Mouse (Mus musculus) stomach, embryonic 14.5 days (tissue): ENCODE results near the gene Abhd2. TPM values are rescaled to one million over a fixed set of nuclear protein-coding genes. Genes with fewer than 3 reads are reported as not detected.

Experiments
- ATAC-seq: fragments of 200-750 bp; cut with Nextera tagmentation; 2 replicates; pipeline ENCODE4 v1.8.0; 2017; ENCODE audit warnings: low read depth, moderate TSS enrichment; ENCODE audit not compliant: insufficient number of reproducible peaks, insufficient read depth, low FRiP score
- H3K27ac ChIP-seq: fragments of 300-500 bp; sonication (generic); 2 replicates; pipeline ENCODE4 v1.5.1; 2014; ENCODE audit warnings: mild to moderate bottlenecking, low read length, moderate library complexity, mixed read lengths
- H3K27me3 ChIP-seq: fragments of 300-500 bp; sonication (generic); 2 replicates; pipeline ENCODE4 v1.6.1; 2014; ENCODE audit warnings: low read length, control low read depth, mixed read lengths; ENCODE audit not compliant: control insufficient read depth, insufficient read depth
- H3K36me3 ChIP-seq: fragments of 300-500 bp; sonication (generic); 2 replicates; pipeline ENCODE4 v1.6.1; 2014; ENCODE audit warnings: mild to moderate bottlenecking, control low read depth, low read length, moderate library complexity, mixed read lengths; ENCODE audit not compliant: control insufficient read depth, insufficient read depth
- H3K4me1 ChIP-seq: fragments of 300-500 bp; sonication (generic); 2 replicates; pipeline ENCODE4 v1.6.1; 2014; ENCODE audit warnings: low read length, control low read depth, mixed read lengths; ENCODE audit not compliant: control insufficient read depth, insufficient read depth
- H3K4me2 ChIP-seq: fragments of 300-500 bp; sonication (generic); replicated peaks from 2 replicates; pipeline ENCODE4 v1.6.1; 2014; ENCODE audit warnings: low read depth, low read length, control low read depth
- H3K4me3 ChIP-seq: fragments of 300-500 bp; sonication (generic); 2 replicates; pipeline ENCODE4 v1.5.1; 2014; ENCODE audit warnings: low read depth, low read length, control low read depth
- H3K9ac ChIP-seq: fragments of 300-500 bp; sonication (generic); replicated peaks from 2 replicates; pipeline ENCODE4 v1.6.1; 2014; ENCODE audit warnings: low read depth, mild to moderate bottlenecking, control low read depth, low read length, moderate library complexity, mixed read lengths
- H3K9me3 ChIP-seq: fragments of 300-500 bp; sonication (generic); 2 replicates; pipeline ENCODE4 v1.6.1; 2016; ENCODE audit warnings: low read depth, low read length, control low read depth; ENCODE audit not compliant: control insufficient read depth
- WGBS: fragments of 180-500 bp; shearing (Covaris S2); extraction: QIAGEN DNeasy Blood & Tissue Kit; methylation state at CpG from one replicate; pipeline ENCODE4 v1.1.7; 2014; 5-methylcytosine and 5-hydroxymethylcytosine counted together
- polyA plus RNA-seq: library from polyadenylated mRNA; unstranded; fragments of >200 nt; fragmentation: Nextera tagmentation; extraction: Ambion mirVana; gene quantifications from 2 replicates; pipeline ENCODE4 v1.2.1, GENCODE M21; 2014

The Abhd2 gene
- polyA plus RNA-seq, 1 experiment from 2014 or later, result 15.0 TPM

DNA sequence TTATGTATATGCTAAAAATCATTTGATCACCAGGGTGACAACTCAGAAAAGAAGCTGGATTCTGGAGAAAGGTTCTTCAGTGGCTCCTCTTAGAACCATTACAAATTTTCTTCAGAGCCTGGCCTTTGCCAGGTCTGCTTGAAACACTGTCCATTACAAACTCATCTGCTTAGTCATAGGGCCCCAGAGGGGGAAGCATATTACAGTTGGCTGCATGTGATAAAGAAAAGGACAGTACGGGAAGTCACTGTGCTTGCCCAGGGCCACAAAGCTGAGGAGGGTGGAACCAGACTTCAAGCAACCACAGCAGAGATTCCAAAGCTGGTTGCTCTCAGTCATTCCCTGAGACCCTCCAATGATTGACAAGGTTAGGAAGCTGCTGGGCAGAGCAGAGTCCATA is 3.1 kb upstream of the Abhd2 start:
- no peak overlapping the region for H3K9ac ChIP-seq
- no peaks in the 10 kb centered on the region for H3K9me3 ChIP-seq
- no peaks in the 10 kb centered on the region for H3K27me3 ChIP-seq
- WGBS, result 75% methylated on average over 1 of the region's 1 CpGs
- no peak for ATAC-seq
- H3K36me3 ChIP-seq, result no peaks in the 10 kb centered on the region
- no peak overlapping the region for H3K4me2 ChIP-seq
- no peak overlapping the region for H3K27ac ChIP-seq
- H3K4me1 ChIP-seq, result peaks cover 12% of the 10 kb centered on the region
- no peak overlapping the region for H3K4me3 ChIP-seq

DNA sequence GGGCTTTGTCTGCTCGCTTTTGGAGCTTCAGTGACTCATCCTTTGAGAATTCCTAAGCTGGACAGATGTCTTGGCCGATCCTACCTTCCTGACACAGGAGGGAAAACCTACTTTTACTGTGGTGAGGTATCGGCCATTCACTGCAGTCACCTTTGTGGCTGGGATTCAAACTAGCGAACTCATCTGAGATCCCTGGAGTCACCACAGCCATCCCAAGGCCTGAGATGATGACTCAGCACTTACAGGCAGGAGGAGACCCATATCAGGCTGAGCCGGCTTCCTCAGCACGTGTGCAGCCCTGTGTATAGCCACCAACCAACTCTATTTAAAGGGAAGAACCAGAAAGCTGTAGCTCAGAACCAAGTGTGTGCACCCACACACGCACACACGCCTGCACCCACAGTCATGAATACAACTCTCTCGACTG is 2.0 kb upstream of the Abhd2 start:
- Histone ChIP-seq H3K27me3 (no peaks in the 10 kb centered on the region), H3K9ac (no peak overlapping the region), H3K27ac (no peak overlapping the region), H3K4me1 (peaks cover 18% of the 10 kb centered on the region), H3K4me3 (no peak overlapping the region), H3K4me2 (no peak overlapping the region), H3K36me3 (no peaks in the 10 kb centered on the region), H3K9me3 (no peaks in the 10 kb centered on the region)
- no peak for ATAC-seq
- 76% methylated on average over 9 of the region's 9 CpGs for WGBS

DNA sequence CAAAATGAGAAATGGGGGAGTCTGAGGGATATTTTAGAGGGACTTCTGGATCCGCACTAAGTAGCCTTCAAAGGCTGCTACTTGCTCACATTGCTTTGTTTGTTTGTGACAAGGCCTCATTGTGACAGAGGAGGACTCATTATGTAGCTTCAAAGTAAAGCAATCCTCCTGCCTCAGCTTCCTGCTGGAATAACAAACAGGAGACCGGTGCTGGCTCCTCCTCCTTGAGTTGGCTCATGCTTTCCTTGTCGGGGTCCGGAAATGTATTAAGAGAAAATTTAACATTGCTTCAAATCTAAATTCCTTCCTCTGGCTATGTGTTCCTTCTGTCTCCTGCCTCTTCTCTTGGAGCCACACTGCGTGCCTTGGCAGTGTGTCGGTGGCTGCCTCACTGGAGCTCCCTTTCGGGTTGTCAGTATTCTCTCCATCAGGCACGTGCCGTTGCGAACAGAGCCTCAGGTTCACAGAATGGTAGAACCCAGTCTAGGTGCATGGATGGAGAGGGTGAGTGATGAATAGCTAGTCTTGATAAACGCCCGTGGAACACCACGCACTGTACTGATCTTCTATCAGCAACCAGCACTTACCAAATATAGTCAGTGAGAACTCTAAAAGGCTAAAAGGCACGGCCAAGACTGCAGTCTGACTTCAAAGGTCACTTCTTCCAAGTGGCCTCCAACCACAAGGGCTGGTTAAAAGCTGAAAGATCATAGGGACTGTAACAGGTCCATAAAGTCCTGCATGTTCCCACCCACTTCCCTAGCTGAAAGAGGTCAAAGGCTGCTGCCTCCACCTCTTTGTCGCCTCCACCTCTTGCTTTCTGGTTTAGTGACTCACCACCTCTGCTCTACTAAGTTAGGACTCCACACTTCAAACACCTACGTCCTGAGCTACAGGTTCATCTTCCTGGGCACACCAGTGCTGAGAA is 874 bp upstream of the Abhd2 start:
- ATAC-seq, result no peak; the same call in 1 of the 2 replicates
- H3K27me3 ChIP-seq, result no peaks in the 10 kb centered on the region
- peak overlapping the region; percentile 40 for H3K4me2 ChIP-seq
- H3K4me1 ChIP-seq, result peaks cover 22% of the 10 kb centered on the region
- 79% methylated on average over 16 of the region's 16 CpGs for WGBS
- H3K4me3 ChIP-seq, result peak overlapping the region; percentile 18
- no peaks in the 10 kb centered on the region for H3K9me3 ChIP-seq
- no peak overlapping the region for H3K27ac ChIP-seq
- H3K9ac ChIP-seq, result no peak overlapping the region
- no peaks in the 10 kb centered on the region; the same call in 1 of the 2 replicates for H3K36me3 ChIP-seq

DNA sequence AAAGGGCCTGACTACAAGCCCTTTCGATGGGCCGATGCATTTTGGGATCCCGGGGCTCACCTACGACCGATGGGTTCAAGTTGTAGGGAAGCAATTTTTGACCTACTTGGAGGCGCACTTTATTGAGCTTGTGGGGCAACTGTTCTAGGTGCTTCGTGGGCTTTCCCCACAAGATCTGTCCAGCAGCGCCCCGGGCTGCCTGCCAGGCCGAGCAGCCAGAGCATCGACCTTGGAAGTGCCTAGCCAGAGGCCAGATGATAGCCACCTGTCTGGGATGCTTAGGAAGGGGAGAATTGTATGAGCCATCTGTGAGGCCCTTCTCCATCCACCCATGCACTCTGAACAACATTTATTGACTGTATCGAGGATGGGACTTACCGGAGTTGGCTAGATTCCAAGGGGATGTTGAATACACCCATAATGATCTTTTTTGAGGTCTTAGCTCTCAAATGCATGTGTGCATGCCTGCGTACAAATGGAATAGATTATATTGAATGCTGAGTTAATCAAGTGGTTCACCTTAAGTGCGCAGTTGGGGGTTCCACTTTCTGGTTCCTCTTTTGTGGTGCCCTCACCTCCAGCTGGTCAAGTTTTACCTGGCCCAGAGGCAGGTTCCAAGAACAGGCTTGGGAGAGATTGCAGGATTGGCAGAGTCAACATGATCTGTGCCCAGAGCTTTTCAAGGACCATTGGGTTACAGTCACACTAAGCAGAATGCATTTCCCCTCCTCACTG is 906 bp downstream of the Abhd2 start:
- H3K27ac ChIP-seq, result peak overlapping the region; percentile 56; the same call in 1 of the 2 replicates
- no peaks in the 10 kb centered on the region for H3K9me3 ChIP-seq
- H3K4me3 ChIP-seq, result peak overlapping the region; percentile 69
- peaks cover 27% of the 10 kb centered on the region for H3K4me1 ChIP-seq
- WGBS, result 16% methylated on average over 15 of the region's 15 CpGs
- H3K9ac ChIP-seq, result peak overlapping the region; percentile 64
- no peaks in the 10 kb centered on the region for H3K27me3 ChIP-seq
- peak overlapping the region; percentile 70 for H3K4me2 ChIP-seq
- no peak for ATAC-seq
- no peaks in the 10 kb centered on the region; the same call in 1 of the 2 replicates for H3K36me3 ChIP-seq

DNA sequence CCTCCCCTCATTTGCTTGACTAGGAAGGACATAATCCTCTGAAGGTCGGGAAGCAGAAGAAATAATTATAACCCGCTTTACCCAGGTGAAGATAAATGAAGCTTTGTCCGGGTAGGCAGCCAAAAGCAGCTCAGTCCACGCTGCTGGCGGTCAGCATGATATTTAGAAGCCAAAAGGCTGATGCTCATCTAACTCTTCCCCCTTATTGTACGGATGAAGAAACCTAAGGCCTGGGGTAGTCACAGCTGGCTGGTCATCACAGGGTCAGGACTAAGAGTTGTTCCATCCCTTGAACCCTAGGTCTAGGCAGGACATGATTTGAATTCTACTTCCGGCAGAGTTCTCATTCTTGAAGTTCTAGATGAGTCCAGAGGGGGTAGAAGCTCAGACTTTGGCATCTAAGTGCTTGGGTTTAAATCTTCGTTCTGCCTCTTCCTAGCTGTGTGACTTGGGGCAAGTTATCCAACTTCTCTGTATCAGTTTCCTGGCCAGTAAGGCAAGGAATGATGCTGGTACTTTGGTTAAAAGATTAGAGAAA is 1.5 kb downstream of the Abhd2 start:
- Histone ChIP-seq H3K9me3 (no peaks in the 10 kb centered on the region), H3K27ac (0 out of 2 replicates have a peak overlapping the region, but pooled peaks have one; percentile 24), H3K36me3 (no peaks in the 10 kb centered on the region; the same call in 1 of the 2 replicates), H3K4me1 (peaks cover 34% of the 10 kb centered on the region), H3K27me3 (no peaks in the 10 kb centered on the region), H3K4me3 (peak overlapping the region; percentile 69), H3K4me2 (peak overlapping the region; percentile 70), H3K9ac (no peak overlapping the region)
- no peak for ATAC-seq
- 76% methylated on average over 8 of the region's 8 CpGs for WGBS

DNA sequence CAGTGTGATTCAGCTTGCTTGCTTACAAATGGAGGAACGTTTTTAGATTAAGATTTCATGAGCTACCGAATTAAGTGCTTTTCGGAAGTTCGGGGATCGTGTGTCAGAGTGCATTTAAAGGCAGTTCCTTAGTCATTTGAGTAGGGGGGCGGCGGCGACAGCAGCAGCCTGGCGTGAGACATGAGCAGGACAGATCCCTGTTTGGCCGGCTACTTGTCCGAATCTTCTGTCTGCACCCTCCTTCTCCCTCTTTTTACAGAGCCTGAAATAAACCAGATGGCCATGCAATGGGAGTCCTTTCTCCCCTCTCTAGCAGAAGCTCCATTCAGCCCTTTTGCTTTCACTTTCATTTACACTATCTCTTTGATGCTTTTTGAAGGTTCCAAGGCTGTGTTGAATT is 2.3 kb downstream of the Abhd2 start:
- H3K36me3 ChIP-seq, result no peaks in the 10 kb centered on the region; the same call in 1 of the 2 replicates
- no peaks in the 10 kb centered on the region for H3K9me3 ChIP-seq
- H3K27me3 ChIP-seq, result no peaks in the 10 kb centered on the region
- peak overlapping the region; percentile 24; the same call in 1 of the 2 replicates for H3K27ac ChIP-seq
- peak overlapping the region; percentile 70 for H3K4me2 ChIP-seq
- H3K4me1 ChIP-seq, result peaks cover 38% of the 10 kb centered on the region
- ATAC-seq, result no peak
- no peak overlapping the region for H3K9ac ChIP-seq
- peak overlapping the region; percentile 23 for H3K4me3 ChIP-seq
- WGBS, result 18% methylated on average over 11 of the region's 11 CpGs

DNA sequence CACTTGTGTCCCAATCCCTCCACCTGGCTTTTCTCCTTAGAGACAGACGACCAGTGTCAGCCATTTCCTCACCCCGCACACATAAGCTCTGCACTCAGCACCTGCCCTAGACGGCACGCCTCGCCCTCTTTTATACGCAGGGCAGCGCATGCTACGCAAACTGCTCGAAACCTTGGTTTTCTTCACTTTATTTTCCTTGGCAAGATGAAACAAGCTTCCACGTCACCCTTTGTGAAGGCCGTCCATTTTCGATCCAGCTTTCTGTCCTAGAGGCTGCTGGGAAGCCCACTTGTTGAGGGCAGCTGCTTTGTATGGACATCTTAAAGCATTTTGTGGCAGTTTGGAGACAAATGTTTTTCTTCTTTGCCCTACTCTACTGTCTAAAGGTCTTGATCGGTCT is 5.4 kb downstream of the Abhd2 start:
- no peaks in the 10 kb centered on the region for H3K27me3 ChIP-seq
- no peaks in the 10 kb centered on the region; the same call in 1 of the 2 replicates for H3K36me3 ChIP-seq
- H3K4me1 ChIP-seq, result peaks cover 46% of the 10 kb centered on the region
- H3K27ac ChIP-seq, result no peak overlapping the region
- no peak overlapping the region for H3K9ac ChIP-seq
- ATAC-seq, result no peak
- H3K9me3 ChIP-seq, result no peaks in the 10 kb centered on the region
- H3K4me2 ChIP-seq, result no peak overlapping the region
- H3K4me3 ChIP-seq, result no peak overlapping the region
- 67% methylated on average over 13 of the region's 13 CpGs for WGBS

DNA sequence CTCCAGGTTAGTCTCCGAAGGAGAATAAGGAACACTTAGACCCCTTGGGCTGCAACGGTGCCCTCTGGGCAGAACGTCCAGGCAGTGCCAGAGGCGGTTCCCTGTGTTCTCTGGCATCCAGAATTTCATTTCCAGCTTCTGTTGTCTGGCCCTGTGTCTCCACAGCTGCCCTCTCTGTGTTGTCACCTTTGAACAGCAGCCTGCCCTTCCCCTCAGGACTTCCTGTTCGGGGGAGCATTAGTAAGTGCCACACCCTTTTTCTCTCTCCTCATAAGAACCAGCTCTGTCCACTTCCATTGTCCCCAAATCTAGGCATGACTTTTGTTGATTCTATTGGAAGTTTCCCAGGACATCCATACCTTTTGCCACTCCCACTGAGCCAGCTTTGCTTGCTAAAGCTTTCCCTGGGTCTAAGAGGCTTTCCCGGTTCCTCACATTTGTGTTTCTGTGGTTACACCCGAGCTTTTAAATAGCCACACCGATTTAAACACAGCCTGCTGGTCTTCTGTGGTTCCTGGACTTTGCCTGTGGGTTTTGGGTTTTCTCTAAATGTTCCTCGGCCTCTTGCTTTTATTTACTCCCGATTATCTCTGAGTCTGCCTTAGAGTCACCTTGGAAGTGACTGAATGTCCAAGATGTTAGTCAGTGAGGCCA is 6.5 kb downstream of the Abhd2 start:
- WGBS, result 57% methylated on average over 10 of the region's 10 CpGs
- no peak overlapping the region for H3K9ac ChIP-seq
- no peak for ATAC-seq

More for the DNA sequence above, 6.5 kb downstream of the Abhd2 start:
- Histone ChIP-seq H3K27ac (peak overlapping the region; percentile 13; the same call in 1 of the 2 replicates), H3K4me3 (no peak overlapping the region), H3K9me3 (no peaks in the 10 kb centered on the region), H3K4me1 (peaks cover 38% of the 10 kb centered on the region), H3K36me3 (no peaks in the 10 kb centered on the region; the same call in 1 of the 2 replicates), H3K4me2 (no peak overlapping the region), H3K27me3 (no peaks in the 10 kb centered on the region)
